Mouse (Mus musculus) E14TG2a.4 (cell line): ENCODE results near the gene Gtdc1.

Source experiments
- CTCF ChIP-seq: conservative IDR thresholded peaks from 2 replicates; pipeline ENCODE4 v1.5.1; 2014; ENCODE audit warnings: low read length
- NANOG ChIP-seq: IDR thresholded peaks from 2 replicates; pipeline ENCODE4 v1.6.1; 2014; ENCODE audit warnings: borderline replicate concordance, low read length, mixed read lengths
- POU5F1 ChIP-seq: IDR thresholded peaks from 2 replicates; pipeline ENCODE4 v1.6.1; 2014; ENCODE audit warnings: low read length, borderline replicate concordance

DNA sequence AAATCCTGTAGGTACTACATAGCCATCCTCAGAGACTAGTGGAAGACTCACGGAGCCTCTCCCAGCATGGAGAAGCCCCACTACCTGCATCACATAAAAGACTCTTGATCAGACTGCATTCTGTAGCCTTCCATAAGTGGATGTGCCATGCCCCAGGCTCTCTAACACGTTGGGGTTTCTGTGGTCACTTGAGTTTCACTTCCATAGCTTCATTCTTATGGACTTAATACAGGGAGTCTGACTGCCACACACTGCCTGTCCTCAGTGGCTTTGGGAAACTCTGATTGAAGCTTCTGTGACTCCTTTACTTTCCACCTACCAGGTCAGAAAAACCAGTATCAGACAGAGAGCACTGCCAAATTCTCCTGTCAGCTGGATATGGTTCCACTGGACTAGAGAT lies 98.1 kb downstream of the Gtdc1 start:
- TF ChIP-seq CTCF (no peak), POU5F1 (no peak), NANOG (no peak)
